Mouse (Mus musculus) B cell, adult 2 months (primary cell): ENCODE results near the gene 2610318N02Rik.

Source experiments
- DNase-seq, 2 experiments: peaks; one replicate each; pipeline ENCODE4 v3.0.0; 2022

2610318N02Rik gene

GRCm38 (mm10) chr16:17110771-17111743 lies 13.9 kb downstream of the 2610318N02Rik start, which contains the start of gene Ppil2:
Gene Ppil2, minus strand, starts transcription at chr16:17111257.
- DNase-seq = peak; percentile 70 to 74

GRCm38 (mm10) chr16:17104600-17104999 lies 20.4 kb downstream of the 2610318N02Rik start:
- no peak for DNase-seq

GRCm38 (mm10) chr16:17102630-17103220 lies 22.2 kb downstream of the 2610318N02Rik start:
- DNase-seq = no peak

GRCm38 (mm10) chr16:17096938-17097337 lies 28.0 kb downstream of the 2610318N02Rik start:
- DNase-seq = no peak

- DNase-seq = no peak
Observed at GRCm38 (mm10) chr16:17088346-17088745, 36.6 kb downstream of the 2610318N02Rik start.

- no peak for DNase-seq
Observed at GRCm38 (mm10) chr16:17086669-17087193, 38.2 kb downstream of the 2610318N02Rik start.

- no peak for DNase-seq
Observed at GRCm38 (mm10) chr16:17086241-17086640, 38.7 kb downstream of the 2610318N02Rik start.

GRCm38 (mm10) chr16:17085636-17086035 lies 39.3 kb downstream of the 2610318N02Rik start:
- DNase-seq = no peak

- DNase-seq = no peak
Observed at GRCm38 (mm10) chr16:17082121-17082792, 42.7 kb downstream of the 2610318N02Rik start.

- no peak for DNase-seq
Observed at GRCm38 (mm10) chr16:17078101-17078500, 46.9 kb downstream of the 2610318N02Rik start.

GRCm38 (mm10) chr16:17076869-17077268 lies 48.1 kb downstream of the 2610318N02Rik start:
- DNase-seq = no peak

- DNase-seq = peak; percentile 20 to 21
Observed at GRCm38 (mm10) chr16:17076301-17076700, 48.7 kb downstream of the 2610318N02Rik start.

- DNase-seq = no peak
Observed at GRCm38 (mm10) chr16:17073000-17073399, 52.0 kb downstream of the 2610318N02Rik start.

- no peak for DNase-seq
Observed at GRCm38 (mm10) chr16:17070716-17071115, 54.3 kb downstream of the 2610318N02Rik start.

GRCm38 (mm10) chr16:17069511-17070443 lies 55.2 kb downstream of the 2610318N02Rik start, which contains the start of gene Ypel1:
Gene Ypel1, plus strand, starts transcription at chr16:17069696.
- DNase-seq = peak; percentile 70 to 72

GRCm38 (mm10) chr16:17067552-17067951 lies 57.4 kb downstream of the 2610318N02Rik start:
- no peak for DNase-seq
